In genomic region chr11:5629033-5629432, GRCm38 (mm10) we compare ENCODE assay signal across 9 mouse cellular contexts. TPM values are rescaled to one million over a fixed set of nuclear protein-coding genes. Genes with fewer than 3 reads are reported as not detected.
DNase-seq lines count a peak whose midpoint lies in the region; ATAC-seq lines count a peak whose summit lies in the region.
"Had no signal": no experiment of that assay in that cellular context is flagged by ENCODE, and none has a peak within 500 bp of the region (broad histone marks: within the 10 kb centered on the region; RNA-seq: fewer than 3 reads in every experiment).

No protein-coding gene starts in this region.

- H3K4me3 ChIP-seq in hindbrain, embryonic 11.5 days (ENCODE audit: low read depth, low read length): no peak overlapping the region
- H3K4me3 ChIP-seq in hindbrain, embryonic 16.5 days (ENCODE audit: low read length): no peak overlapping the region
- H3K4me3 ChIP-seq in neural tube, embryonic 11.5 days (ENCODE audit: low read depth, low read length): no peak overlapping the region
- H3K4me3 ChIP-seq: embryonic facial prominence, embryonic 12.5 days had no signal

- no peak overlapping the region for H3K27ac ChIP-seq in hindbrain, embryonic 11.5 days (ENCODE audit: low read depth, low read length)
- no peak overlapping the region for H3K27ac ChIP-seq in hindbrain, embryonic 16.5 days (ENCODE audit: low read depth, low read length)
- H3K27ac ChIP-seq in neural tube, embryonic 11.5 days (ENCODE audit: low read depth, low read length): no peak overlapping the region
- H3K27ac ChIP-seq: embryonic facial prominence, embryonic 12.5 days had no signal

- peak; percentile 87 for DNase-seq in hindbrain, embryonic 11.5 days (ENCODE audit: low spot score)
- DNase-seq in adrenal gland, adult 8-10 months: peak; percentile 32
- DNase-seq in embryo, embryonic 11.5 days (ENCODE audit: low read depth, low spot score): peak; percentile 52
- DNase-seq in heart, postnatal 4 days: peak; percentile 88
- peak; percentile 27 to 38 for DNase-seq in left cerebral cortex, postnatal 25 days (ENCODE audit: low spot score in 2 of 2)
- DNase-seq in neural tube, embryonic 11.5 days (ENCODE audit: low spot score): peak; percentile 70
- peak; percentile 76 for DNase-seq in testis, postnatal 14 days (ENCODE audit: low spot score)

- no peaks in the 10 kb centered on the region for H3K9me3 ChIP-seq in hindbrain, embryonic 11.5 days (ENCODE audit: control insufficient read depth, low read length)
- H3K9me3 ChIP-seq in hindbrain, embryonic 16.5 days (ENCODE audit: control insufficient read depth, low read length): no peaks in the 10 kb centered on the region
- H3K9me3 ChIP-seq in neural tube, embryonic 11.5 days (ENCODE audit: control insufficient read depth, low read length): no peaks in the 10 kb centered on the region
- H3K9me3 ChIP-seq: embryonic facial prominence, embryonic 12.5 days had no signal

- H3K4me2 ChIP-seq in hindbrain, embryonic 11.5 days (replicated peaks; ENCODE audit: low read depth, low read length): no peak overlapping the region
- H3K4me2 ChIP-seq in hindbrain, embryonic 16.5 days (ENCODE audit: low read length): no peak overlapping the region
- H3K4me2 ChIP-seq in neural tube, embryonic 11.5 days (ENCODE audit: low read depth): no peak overlapping the region
- H3K4me2 ChIP-seq: embryonic facial prominence, embryonic 12.5 days had no signal

- no peak for ATAC-seq in hindbrain, embryonic 11.5 days (ENCODE audit: low FRiP score)
- ATAC-seq in hindbrain, embryonic 16.5 days: no peak
- no peak for ATAC-seq in neural tube, embryonic 11.5 days (ENCODE audit: insufficient read depth, low FRiP score, low TSS enrichment)

- no peaks in the 10 kb centered on the region for H3K27me3 ChIP-seq in hindbrain, embryonic 11.5 days (ENCODE audit: control insufficient read depth, insufficient read depth, low read length)
- H3K27me3 ChIP-seq in hindbrain, embryonic 16.5 days (replicated peaks; ENCODE audit: control insufficient read depth, insufficient read depth, low read length): no peaks in the 10 kb centered on the region
- H3K27me3 ChIP-seq in neural tube, embryonic 11.5 days (ENCODE audit: control insufficient read depth, insufficient read depth, low read length): no peaks in the 10 kb centered on the region
- H3K27me3 ChIP-seq: embryonic facial prominence, embryonic 12.5 days had no signal

- intact Hi-C loops in left cerebral cortex, postnatal 25 days (cut with DNase I): loop anchor here (2.0 kb wide), 1 partner anchor 144 kb away; no protein-coding TSS in a partner anchor

- no peaks in the 10 kb centered on the region for H3K36me3 ChIP-seq in hindbrain, embryonic 11.5 days (ENCODE audit: control insufficient read depth, insufficient read depth, low read length)
- no peaks in the 10 kb centered on the region for H3K36me3 ChIP-seq in hindbrain, embryonic 16.5 days (ENCODE audit: control insufficient read depth, insufficient read depth, low read length)
- no peaks in the 10 kb centered on the region for H3K36me3 ChIP-seq in neural tube, embryonic 11.5 days (ENCODE audit: control insufficient read depth, insufficient read depth, low read length)
- H3K36me3 ChIP-seq: embryonic facial prominence, embryonic 12.5 days had no signal

- no peaks in the 10 kb centered on the region for H3K4me1 ChIP-seq in hindbrain, embryonic 11.5 days (replicated peaks; ENCODE audit: control insufficient read depth, insufficient read depth, low read length)
- H3K4me1 ChIP-seq in hindbrain, embryonic 16.5 days (ENCODE audit: control insufficient read depth, insufficient read depth, low read depth, low read length): no peaks in the 10 kb centered on the region
- no peaks in the 10 kb centered on the region for H3K4me1 ChIP-seq in neural tube, embryonic 11.5 days (ENCODE audit: control insufficient read depth, insufficient read depth, low read length)
- H3K4me1 ChIP-seq: embryonic facial prominence, embryonic 12.5 days had no signal

- WGBS in hindbrain, embryonic 11.5 days: 25% methylated on average over 15 of the region's 15 CpGs
- WGBS in hindbrain, embryonic 16.5 days: 23% methylated on average over 15 of the region's 15 CpGs
- WGBS in neural tube, embryonic 11.5 days: 20% methylated on average over 15 of the region's 15 CpGs

- H3K9ac ChIP-seq in hindbrain, embryonic 11.5 days (ENCODE audit: low read depth, low read length): no peak overlapping the region
- no peak overlapping the region for H3K9ac ChIP-seq in hindbrain, embryonic 16.5 days (ENCODE audit: low read depth, low read length)
- H3K9ac ChIP-seq in neural tube, embryonic 11.5 days (ENCODE audit: low read length): no peak overlapping the region
- H3K9ac ChIP-seq: embryonic facial prominence, embryonic 12.5 days had no signal

RNA-seq across cellular contexts. Expression of gene Ankrd36, which starts 59.5 kb away (rescaled TPM):
- not detected in 2 replicates for polyA plus RNA-seq in hindbrain, embryonic 11.5 days (2014; fragmentation: Nextera tagmentation; extraction: Ambion mirVana)
- not detected in 2 replicates for polyA plus RNA-seq in hindbrain, embryonic 16.5 days (2015; fragmentation: Nextera tagmentation; extraction: Ambion mirVana)
- total RNA-seq in adrenal gland, adult 8-10 months (2022): not detected
- not detected for total RNA-seq in heart, postnatal 4 days (2021)
- not detected for total RNA-seq in left cerebral cortex, postnatal 25 days (2021)
- not detected in 2 replicates for polyA plus RNA-seq in neural tube, embryonic 11.5 days (2014; fragmentation: Nextera tagmentation; extraction: Ambion mirVana)

Comparison
In these comparisons a context has a peak if more than half of its experiments do, and no peak if none do; other contexts are left out.
1. DNase-seq: peak in every context shown above with its lines; median percentile 88 in heart, postnatal 4 days; 87 in hindbrain, embryonic 11.5 days; 76 in testis, postnatal 14 days; 70 in neural tube, embryonic 11.5 days; 52 in embryo, embryonic 11.5 days; 32 in left cerebral cortex, postnatal 25 days; 32 in adrenal gland, adult 8-10 months.